In genomic region chr17:29020444-29020843, GRCm38 (mm10) we compare ENCODE assay signal across 11 mouse cellular contexts. TPM values are rescaled to one million over a fixed set of nuclear protein-coding genes. Genes with fewer than 3 reads are reported as not detected.
A peak's percentile ranks its signal among the peaks of the same experiment; 100 is the strongest.
DNase-seq lines count a peak whose midpoint lies in the region; ATAC-seq and TF ChIP-seq lines count a peak whose summit lies in the region.
"Had no signal": no experiment of that assay in that cellular context is flagged by ENCODE, and none has a peak within 500 bp of the region (broad histone marks: within the 10 kb centered on the region; RNA-seq: fewer than 3 reads in every experiment).

No protein-coding gene starts in this region.

- H3K4me2 ChIP-seq in heart, embryonic 12.5 days = no peak overlapping the region
- H3K4me2 ChIP-seq in liver, postnatal 0 days (ENCODE audit: low read depth, low read length) = no peak overlapping the region
- no peak overlapping the region for H3K4me2 ChIP-seq in liver, embryonic 11.5 days
- H3K4me2 ChIP-seq: embryonic facial prominence, embryonic 15.5 days had no signal

- peak; percentile 70 for TF ChIP-seq CTCF in liver, postnatal 0 days (IDR thresholded peaks at IDR 0.05; ENCODE audit: low read depth)

- peaks cover 12% of the 10 kb centered on the region for H3K4me1 ChIP-seq in heart, embryonic 12.5 days (replicated peaks)
- peaks cover 16% of the 10 kb centered on the region for H3K4me1 ChIP-seq in liver, postnatal 0 days (ENCODE audit: insufficient read depth)
- H3K4me1 ChIP-seq in liver, embryonic 11.5 days (replicated peaks; ENCODE audit: control insufficient read depth, insufficient read depth, low read length) = peaks cover 13% of the 10 kb centered on the region

- ATAC-seq in heart, embryonic 12.5 days (ENCODE audit: insufficient number of reproducible peaks, low FRiP score) = 0 out of 2 replicates have a peak, but pooled peaks have one; percentile 29
- peak; percentile 31; the same call in 1 of the 2 replicates for ATAC-seq in liver, postnatal 0 days
- ATAC-seq in liver, embryonic 11.5 days (replicated peaks; ENCODE audit: low FRiP score) = no peak

- no peak overlapping the region for H3K27ac ChIP-seq in heart, embryonic 12.5 days (ENCODE audit: poor library complexity, severe bottlenecking)
- H3K27ac ChIP-seq in liver, postnatal 0 days (ENCODE audit: low read depth) = no peak overlapping the region
- H3K27ac ChIP-seq in liver, embryonic 11.5 days (ENCODE audit: low read depth, low read length) = no peak overlapping the region

- H3K36me3 ChIP-seq in heart, embryonic 12.5 days = no peaks in the 10 kb centered on the region
- H3K36me3 ChIP-seq in liver, postnatal 0 days (replicated peaks; ENCODE audit: insufficient read depth, low read length) = no peaks in the 10 kb centered on the region
- no peaks in the 10 kb centered on the region for H3K36me3 ChIP-seq in liver, embryonic 11.5 days (ENCODE audit: control insufficient read depth, insufficient read depth, low read length)
- H3K36me3 ChIP-seq: embryonic facial prominence, embryonic 15.5 days had no signal

- intact Hi-C loops in heart, postnatal 25 days (cut with DNase I) = loop anchor here (5.0 kb wide), 1 partner anchor 33 kb away; no protein-coding TSS in a partner anchor

- H3K9me3 ChIP-seq in heart, embryonic 12.5 days (replicated peaks) = no peaks in the 10 kb centered on the region
- no peaks in the 10 kb centered on the region for H3K9me3 ChIP-seq in liver, postnatal 0 days (ENCODE audit: low read length)
- no peaks in the 10 kb centered on the region for H3K9me3 ChIP-seq in liver, embryonic 11.5 days (ENCODE audit: control insufficient read depth, low read length)
- H3K9me3 ChIP-seq: embryonic facial prominence, embryonic 15.5 days had no signal

- TF ChIP-seq EP300 in liver, postnatal 0 days (IDR thresholded peaks at IDR 0.05; ENCODE audit: low read depth) = no peak

- no peaks in the 10 kb centered on the region for H3K27me3 ChIP-seq in heart, embryonic 12.5 days (replicated peaks)
- no peaks in the 10 kb centered on the region for H3K27me3 ChIP-seq in liver, postnatal 0 days (ENCODE audit: insufficient read depth, low read length)
- no peaks in the 10 kb centered on the region for H3K27me3 ChIP-seq in liver, embryonic 11.5 days (replicated peaks; ENCODE audit: control insufficient read depth, insufficient read depth, low read length)
- H3K27me3 ChIP-seq: embryonic facial prominence, embryonic 15.5 days had no signal

- no peak for DNase-seq in heart, postnatal 25 days (ENCODE audit: low spot score)
- DNase-seq in liver, postnatal 0 days = no peak
- no peak for DNase-seq in liver, embryonic 11.5 days (ENCODE audit: low spot score)
- DNase-seq in MN1 (ENCODE audit: low spot score) = peak; percentile 74
- DNase-seq in lung, postnatal 10 days = peak; percentile 58
- DNase-seq in adrenal gland, adult 2 months = no peak
- DNase-seq: adrenal gland, postnatal 25 days; cerebellum, adult 9-11 months; right cerebral cortex, adult 18-20 months had no signal

- no peak overlapping the region for H3K9ac ChIP-seq in heart, embryonic 12.5 days
- no peak overlapping the region for H3K9ac ChIP-seq in liver, postnatal 0 days (replicated peaks)
- H3K9ac ChIP-seq in liver, embryonic 11.5 days (ENCODE audit: low read depth, low read length) = no peak overlapping the region
- H3K9ac ChIP-seq: embryonic facial prominence, embryonic 15.5 days had no signal

- no peak overlapping the region for H3K4me3 ChIP-seq in heart, embryonic 12.5 days
- H3K4me3 ChIP-seq in liver, postnatal 0 days (ENCODE audit: low read depth, low read length) = no peak overlapping the region
- no peak overlapping the region for H3K4me3 ChIP-seq in liver, embryonic 11.5 days (ENCODE audit: low read depth, low read length)
- H3K4me3 ChIP-seq: embryonic facial prominence, embryonic 15.5 days had no signal

RNA-seq across cellular contexts. Expression of gene Srsf3, which starts 12.0 kb away (rescaled TPM):
- 406 and 412 TPM in 2 replicates for polyA plus RNA-seq in heart, embryonic 12.5 days (2016; fragmentation: Nextera tagmentation; extraction: Ambion mirVana)
- total RNA-seq in heart, postnatal 25 days (2021) = 10 to 100 TPM; 68.9 to 75.4 TPM
- polyA plus RNA-seq in liver, postnatal 0 days (2015; fragmentation: Nextera tagmentation; extraction: Ambion mirVana) = 163 and 166 TPM in 2 replicates
- polyA plus RNA-seq in liver, embryonic 11.5 days (2014; fragmentation: Nextera tagmentation; extraction: Ambion mirVana) = 532 and 579 TPM in 2 replicates
- total RNA-seq in adrenal gland, adult 2 months (2021) = 100 to 1,000 TPM in 1 of 2 experiments, 10 to 100 TPM in 1; 94.0 to 149 TPM
- polyA plus RNA-seq in adrenal gland, adult 2 months (2012; rRNA removed) = 161 and 183 TPM in 2 replicates

RNA-seq across cellular contexts. Expression of gene Stk38, which starts 12.6 kb away (rescaled TPM):
- polyA plus RNA-seq in heart, embryonic 12.5 days (2016; fragmentation: Nextera tagmentation; extraction: Ambion mirVana) = 91.0 and 94.3 TPM in 2 replicates
- 10 to 100 TPM; 32.8 to 38.2 TPM for total RNA-seq in heart, postnatal 25 days (2021)
- 32.6 and 34.5 TPM in 2 replicates for polyA plus RNA-seq in liver, postnatal 0 days (2015; fragmentation: Nextera tagmentation; extraction: Ambion mirVana)
- polyA plus RNA-seq in liver, embryonic 11.5 days (2014; fragmentation: Nextera tagmentation; extraction: Ambion mirVana) = 83.3 and 90.1 TPM in 2 replicates
- 10 to 100 TPM; 50.5 to 52.6 TPM for total RNA-seq in adrenal gland, adult 2 months (2021)
- polyA plus RNA-seq in adrenal gland, adult 2 months (2012; rRNA removed) = 151 and 161 TPM in 2 replicates

Comparison
In these comparisons a context has a peak if more than half of its experiments do, and no peak if none do; other contexts are left out.
1. DNase-seq: peak in MN1 (single experiment) and lung, postnatal 10 days (single experiment); none in heart, postnatal 25 days (single experiment), liver, postnatal 0 days (single experiment), liver, embryonic 11.5 days (single experiment) and adrenal gland, adult 2 months (single experiment).